Mouse (Mus musculus): ENCODE data around the gene Ackr2.

Ackr2 gene

GRCm38 (mm10) chr9:121923443-121923842 is 25.3 kb downstream of the Ackr2 start:
- no peak for DNase-seq

- DNase-seq: no peak
Measured at GRCm38 (mm10) chr9:121923906-121924305, 25.8 kb downstream of the Ackr2 start.

- DNase-seq: no peak
Measured at GRCm38 (mm10) chr9:121924901-121925560, 26.9 kb downstream of the Ackr2 start.

- no peak for DNase-seq
Measured at GRCm38 (mm10) chr9:121925959-121926358, 27.8 kb downstream of the Ackr2 start.

GRCm38 (mm10) chr9:121926634-121927405 is 28.7 kb downstream of the Ackr2 start:
- no peak for DNase-seq

- DNase-seq: no peak
Measured at GRCm38 (mm10) chr9:121927721-121928120, 29.6 kb downstream of the Ackr2 start.

GRCm38 (mm10) chr9:121928498-121928897 is 30.3 kb downstream of the Ackr2 start:
- DNase-seq: peak; percentile 58

GRCm38 (mm10) chr9:121934856-121935255 is 36.7 kb downstream of the Ackr2 start:
- no peak for DNase-seq

- no peak for DNase-seq
Measured at GRCm38 (mm10) chr9:121936952-121937351, 38.8 kb downstream of the Ackr2 start.

GRCm38 (mm10) chr9:121937451-121937864 is 39.3 kb downstream of the Ackr2 start:
- peak; percentile 38 for DNase-seq

- DNase-seq: no peak
Measured at GRCm38 (mm10) chr9:121937944-121938355, 39.8 kb downstream of the Ackr2 start.

- no peak for DNase-seq
Measured at GRCm38 (mm10) chr9:121943005-121943404, 44.9 kb downstream of the Ackr2 start.

GRCm38 (mm10) chr9:121943628-121944027 is 45.5 kb downstream of the Ackr2 start:
- no peak for DNase-seq

- peak; percentile 15 for DNase-seq
Measured at GRCm38 (mm10) chr9:121947784-121948183, 49.6 kb downstream of the Ackr2 start.

GRCm38 (mm10) chr9:121948431-121948830 is 50.3 kb downstream of the Ackr2 start:
- DNase-seq: no peak

- no peak for DNase-seq
Measured at GRCm38 (mm10) chr9:121950418-121951113, 52.4 kb downstream of the Ackr2 start, which contains the start of gene Fam198a. Gene Fam198a (plus strand): TSS chr9:121950988.

GRCm38 (mm10) chr9:121951114-121951423 is 52.9 kb downstream of the Ackr2 start:
- DNase-seq: no peak

- no peak for DNase-seq
Measured at GRCm38 (mm10) chr9:121952596-121952995, 54.4 kb downstream of the Ackr2 start.

- DNase-seq: no peak
Measured at GRCm38 (mm10) chr9:121959966-121960635, 61.9 kb downstream of the Ackr2 start.

Measured in thymus, postnatal 25 days (tissue).